Mouse (Mus musculus) hindbrain, embryonic 16.5 days (tissue): ENCODE measurements around the gene Depdc5. TPM values are rescaled to one million over a fixed set of nuclear protein-coding genes. Genes with fewer than 3 reads are reported as not detected.
"Not testable (repeated sequence)": the region's sequence is repeated elsewhere in the genome, so short reads cannot be mapped to it uniquely, and the experiment has no call there.

Source experiments
- ATAC-seq: fragments of 200-750 bp; cut with Nextera tagmentation; 2 replicates; pipeline ENCODE4 v1.8.0; 2017; ENCODE audit warnings: moderate TSS enrichment, moderate library complexity
- H3K27ac ChIP-seq: fragments of 300-500 bp; sonication (generic); 2 replicates; pipeline ENCODE4 v1.5.1; 2014; ENCODE audit warnings: low read depth, mild to moderate bottlenecking, control low read depth, low read length, moderate library complexity
- H3K27me3 ChIP-seq: fragments of 300-500 bp; sonication (generic); replicated peaks from 2 replicates; pipeline ENCODE4 v1.6.1; 2014; ENCODE audit warnings: low read length; ENCODE audit not compliant: control insufficient read depth, insufficient read depth
- H3K36me3 ChIP-seq: fragments of 300-500 bp; sonication (generic); 2 replicates; pipeline ENCODE4 v1.6.1; 2014; ENCODE audit warnings: mild to moderate bottlenecking, low read length, moderate library complexity, mixed read lengths; ENCODE audit not compliant: control insufficient read depth, insufficient read depth
- H3K4me1 ChIP-seq: fragments of 300-500 bp; sonication (generic); 2 replicates; pipeline ENCODE4 v1.6.1; 2014; ENCODE audit warnings: low read depth, low read length; ENCODE audit not compliant: control insufficient read depth, insufficient read depth
- H3K4me2 ChIP-seq: fragments of 300-500 bp; sonication (generic); 2 replicates; pipeline ENCODE4 v1.6.1; 2014; ENCODE audit warnings: mild to moderate bottlenecking, low read length, control low read depth, moderate library complexity
- H3K4me3 ChIP-seq: fragments of 300-500 bp; sonication (generic); 2 replicates; pipeline ENCODE4 v1.5.1; 2014; ENCODE audit warnings: mild to moderate bottlenecking, low read length, control low read depth, moderate library complexity
- H3K9ac ChIP-seq: fragments of 300-500 bp; sonication (generic); 2 replicates; pipeline ENCODE4 v1.6.1; 2014; ENCODE audit warnings: low read depth, mild to moderate bottlenecking, control low read depth, low read length, moderate library complexity
- H3K9me3 ChIP-seq: fragments of 300-500 bp; sonication (generic); 2 replicates; pipeline ENCODE4 v1.6.1; 2014; ENCODE audit warnings: mild to moderate bottlenecking, low read length, moderate library complexity; ENCODE audit not compliant: control insufficient read depth
- WGBS: fragments of 180-500 bp; shearing (Covaris S2); extraction: QIAGEN DNeasy Blood & Tissue Kit; methylation state at CpG from one replicate; pipeline ENCODE4 v1.1.7; 2014; 5-methylcytosine and 5-hydroxymethylcytosine counted together
- polyA plus RNA-seq: library from polyadenylated mRNA; unstranded; fragments of >200 nt; fragmentation: Nextera tagmentation; extraction: Ambion mirVana; gene quantifications from 2 replicates; pipeline ENCODE4 v1.2.1, GENCODE M21; 2015

Depdc5 gene
- polyA plus RNA-seq, 1 experiment from 2014 or later: 21.5 TPM

DNA sequence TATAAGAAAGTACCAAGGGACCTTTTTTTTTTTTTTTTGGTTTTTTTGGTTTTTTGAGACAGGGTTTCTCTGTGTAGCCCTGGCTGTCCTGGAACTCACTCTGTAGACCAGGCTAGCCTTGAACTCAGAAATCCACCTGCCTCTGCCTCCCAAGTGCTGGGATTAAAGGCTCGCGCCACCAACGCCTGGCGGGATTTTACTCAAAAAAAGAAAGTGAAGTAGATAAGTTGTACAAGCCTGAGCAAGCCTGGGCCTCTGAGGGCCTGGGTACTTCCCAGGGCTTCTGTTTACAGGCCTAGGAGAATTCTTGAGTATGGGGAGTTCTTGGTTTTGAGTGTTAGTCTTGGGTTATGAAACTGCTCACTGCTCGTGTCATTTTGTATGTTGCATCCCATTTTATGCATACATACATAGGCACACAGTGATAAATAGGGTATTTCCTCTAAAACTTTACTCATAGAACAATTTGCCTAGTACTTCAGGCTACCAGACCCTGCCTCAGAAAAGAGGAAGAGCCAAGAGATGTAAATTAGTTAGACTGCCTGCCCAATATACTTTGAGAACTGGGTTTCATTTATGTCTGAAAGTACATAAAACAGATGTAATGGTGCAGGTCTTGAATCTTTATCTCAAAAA lies 6.0 kb downstream of the Depdc5 start:
- Histone ChIP-seq H3K36me3 (peaks cover 15% of the 10 kb centered on the region), H3K4me2 (no peak overlapping the region), H3K4me3 (no peak overlapping the region), H3K27ac (no peak overlapping the region), H3K9me3 (no peaks in the 10 kb centered on the region), H3K27me3 (no peaks in the 10 kb centered on the region), H3K4me1 (no peaks in the 10 kb centered on the region), H3K9ac (no peak overlapping the region)
- 94% methylated on average over 5 of the region's 5 CpGs for WGBS
- no peak for ATAC-seq

DNA sequence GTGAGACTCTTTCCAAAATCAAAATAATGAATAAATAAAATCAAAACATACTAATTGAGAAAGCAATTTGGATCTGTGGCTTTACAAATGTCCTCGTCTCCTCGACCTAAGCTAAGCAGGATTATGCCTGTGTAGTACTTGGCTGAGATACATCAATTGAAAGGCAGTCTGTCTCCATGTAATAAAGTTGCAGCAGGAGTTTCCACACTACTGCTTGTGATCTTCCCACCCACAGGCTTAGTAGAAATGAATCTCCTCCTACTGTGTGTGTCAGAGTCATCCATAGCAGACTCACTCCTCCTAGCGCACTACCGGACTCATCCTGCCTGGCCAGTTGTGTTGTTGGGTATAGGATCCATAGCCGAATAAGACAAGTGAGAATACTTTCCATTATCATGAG lies 8.8 kb downstream of the Depdc5 start:
- Histone ChIP-seq H3K9ac (no peak overlapping the region), H3K4me3 (no peak overlapping the region), H3K9me3 (no peaks in the 10 kb centered on the region), H3K4me2 (no peak overlapping the region), H3K4me1 (no peaks in the 10 kb centered on the region), H3K36me3 (peaks cover 18% of the 10 kb centered on the region), H3K27me3 (no peaks in the 10 kb centered on the region), H3K27ac (no peak overlapping the region)
- WGBS: 91% methylated on average over 5 of the region's 5 CpGs
- ATAC-seq: no peak

DNA sequence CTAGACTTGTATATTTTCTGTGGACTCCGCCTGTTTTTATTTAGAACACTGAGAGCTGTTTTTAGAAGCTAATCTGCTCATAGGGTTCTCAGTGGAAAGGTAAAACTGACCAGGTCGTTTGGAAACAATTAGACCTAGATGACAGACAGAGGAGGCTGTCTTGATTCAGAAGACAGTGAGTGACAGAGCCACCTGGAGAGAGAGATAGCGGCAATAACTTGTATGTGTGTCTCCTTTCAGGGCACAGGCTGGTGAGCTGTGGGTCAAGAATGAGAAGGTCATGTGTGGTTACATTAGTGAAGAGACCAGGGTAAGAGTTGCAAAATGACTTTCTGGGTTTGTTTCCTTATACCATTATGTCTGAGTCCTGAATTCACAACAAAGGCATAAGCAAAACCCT lies 23.2 kb downstream of the Depdc5 start:
- no peak overlapping the region for H3K4me3 ChIP-seq
- no peak overlapping the region for H3K4me2 ChIP-seq
- H3K27me3 ChIP-seq: no peaks in the 10 kb centered on the region
- H3K9me3 ChIP-seq: no peaks in the 10 kb centered on the region
- no peak overlapping the region for H3K27ac ChIP-seq
- peaks cover 23% of the 10 kb centered on the region for H3K36me3 ChIP-seq
- H3K9ac ChIP-seq: no peak overlapping the region
- WGBS: 76% methylated on average over 3 of the region's 3 CpGs
- no peak for ATAC-seq
- H3K4me1 ChIP-seq: no peaks in the 10 kb centered on the region

DNA sequence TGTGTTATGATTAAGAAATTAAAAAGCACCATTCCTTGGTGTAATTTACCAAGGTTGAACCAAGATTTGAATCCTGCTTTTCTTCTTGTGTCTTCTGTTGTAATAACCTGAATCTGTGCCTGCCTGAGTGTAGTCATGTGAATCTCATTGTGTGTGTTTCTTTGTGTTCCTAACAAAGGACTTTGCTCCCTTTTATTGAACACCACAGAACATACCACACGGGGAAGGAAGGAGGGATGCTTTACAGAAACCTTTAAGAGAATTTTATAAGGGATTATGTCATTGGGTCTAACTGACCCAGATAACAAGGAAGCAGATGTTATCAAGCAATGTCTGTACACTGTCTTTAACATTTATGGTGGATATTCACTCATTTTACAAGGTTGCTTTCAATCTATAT lies 44.0 kb downstream of the Depdc5 start:
- ATAC-seq: no peak
- no peaks in the 10 kb centered on the region for H3K4me1 ChIP-seq
- 16% methylated on average over 1 of the region's 1 CpGs for WGBS

DNA sequence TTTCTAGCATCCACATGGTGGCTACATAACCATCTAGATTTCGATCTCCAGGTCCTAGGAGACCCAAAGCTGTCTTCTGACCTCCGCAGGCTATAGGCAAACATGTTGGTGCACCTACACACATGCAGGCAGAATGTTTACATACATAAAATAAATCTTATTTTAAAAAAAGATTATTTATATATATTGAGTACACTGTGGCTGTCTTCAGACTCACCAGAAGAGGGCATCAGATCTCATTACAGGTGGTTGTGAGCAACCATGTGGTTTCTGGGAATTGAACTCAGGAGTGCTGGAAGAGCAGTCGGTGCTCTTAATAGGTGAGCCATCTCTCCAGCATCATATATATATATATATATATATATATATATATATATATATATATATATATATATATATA lies 50.6 kb downstream of the Depdc5 start:
- Histone ChIP-seq H3K9me3 (no peaks in the 10 kb centered on the region), H3K9ac (no peak overlapping the region), H3K27ac (no peak overlapping the region), H3K27me3 (no peaks in the 10 kb centered on the region), H3K4me3 (no peak overlapping the region), H3K4me2 (no peak overlapping the region), H3K4me1 (no peaks in the 10 kb centered on the region), H3K36me3 (peaks cover 10% of the 10 kb centered on the region; the same call in 1 of the 2 replicates)
- WGBS: 90% methylated on average over 3 of the region's 3 CpGs
- no peak for ATAC-seq

More for the DNA sequence above, 44.0 kb downstream of the Depdc5 start:
- no peaks in the 10 kb centered on the region for H3K27me3 ChIP-seq
- no peak overlapping the region for H3K4me2 ChIP-seq
- H3K9me3 ChIP-seq: no peaks in the 10 kb centered on the region
- H3K27ac ChIP-seq: no peak overlapping the region
- H3K36me3 ChIP-seq: peaks cover 13% of the 10 kb centered on the region
- H3K9ac ChIP-seq: no peak overlapping the region
- H3K4me3 ChIP-seq: no peak overlapping the region

DNA sequence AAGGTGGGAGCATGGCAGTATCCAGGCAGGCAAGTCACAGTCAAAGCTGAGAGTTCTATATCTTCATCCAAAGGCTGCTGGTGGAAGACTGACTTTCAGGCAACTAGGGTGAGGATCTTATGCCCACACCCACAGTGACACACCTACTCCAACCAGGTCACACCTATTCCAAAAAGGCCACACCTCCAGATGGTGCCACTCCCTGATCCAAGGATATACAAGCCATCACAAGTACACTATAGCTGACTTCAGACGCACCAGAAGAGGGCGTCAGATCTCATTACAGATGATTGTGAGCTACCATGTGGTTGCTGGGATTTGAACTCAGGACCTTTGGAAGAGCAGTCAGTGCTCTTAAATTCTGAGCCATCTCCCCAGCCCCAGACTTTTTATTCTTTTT lies 55.8 kb downstream of the Depdc5 start:
- WGBS: 93% methylated on average over 2 of the region's 2 CpGs
- H3K4me3 ChIP-seq, H3K4me1 ChIP-seq, H3K4me2 ChIP-seq, H3K9ac ChIP-seq, H3K36me3 ChIP-seq, ATAC-seq, H3K27ac ChIP-seq, H3K9me3 ChIP-seq, H3K27me3 ChIP-seq: not testable (repeated sequence)

DNA sequence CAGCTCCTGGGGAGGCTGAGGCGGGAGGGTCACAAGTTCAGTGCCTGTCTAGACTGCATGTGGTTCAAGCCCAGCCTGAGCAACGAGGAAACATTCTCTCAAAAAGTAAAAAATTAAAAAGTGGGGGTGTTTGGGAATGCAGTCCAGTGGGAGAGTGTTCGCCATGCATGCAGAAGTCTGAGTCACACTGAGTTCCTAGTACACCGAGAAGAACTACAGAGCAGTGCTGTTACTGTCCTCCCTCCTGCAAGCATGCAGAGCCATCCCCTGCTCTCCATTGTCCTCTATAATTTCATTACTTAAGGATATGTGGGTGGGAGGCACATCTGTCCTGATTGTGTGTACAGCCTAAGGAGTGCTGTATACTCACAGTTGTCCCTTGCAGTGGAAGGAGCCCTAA lies 59.4 kb downstream of the Depdc5 start:
- H3K9ac ChIP-seq: no peak overlapping the region
- peaks cover 26% of the 10 kb centered on the region for H3K36me3 ChIP-seq
- no peak overlapping the region for H3K27ac ChIP-seq
- 91% methylated on average over 4 of the region's 4 CpGs for WGBS
- no peaks in the 10 kb centered on the region for H3K4me1 ChIP-seq
- no peak overlapping the region for H3K4me2 ChIP-seq
- H3K4me3 ChIP-seq: no peak overlapping the region
- no peaks in the 10 kb centered on the region for H3K27me3 ChIP-seq
- H3K9me3 ChIP-seq: no peaks in the 10 kb centered on the region
- ATAC-seq: no peak

DNA sequence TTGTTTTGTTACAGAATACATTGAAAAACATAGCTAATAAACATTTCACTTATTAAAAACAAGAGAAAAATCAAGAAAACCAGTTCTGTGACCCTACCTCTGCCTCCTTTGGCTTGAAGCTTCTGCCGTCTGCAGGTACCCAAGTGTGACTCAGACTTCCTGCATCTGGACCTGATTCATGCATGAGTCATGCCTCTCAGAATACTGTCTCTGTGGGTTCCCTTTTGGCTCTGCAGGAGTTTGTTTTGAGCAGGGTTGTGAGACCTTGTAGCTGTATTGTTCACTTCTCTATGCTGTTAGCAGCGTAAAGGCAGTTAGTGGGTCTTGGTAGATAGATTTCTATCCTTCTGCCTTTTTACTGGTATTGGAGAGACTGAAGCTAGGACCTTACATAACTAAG lies 67.3 kb downstream of the Depdc5 start:
- 72% methylated on average over 2 of the region's 2 CpGs for WGBS
- Histone ChIP-seq H3K4me2 (no peak overlapping the region), H3K4me3 (no peak overlapping the region), H3K36me3 (peaks cover 29% of the 10 kb centered on the region), H3K27me3 (no peaks in the 10 kb centered on the region), H3K9me3 (no peaks in the 10 kb centered on the region), H3K27ac (no peak overlapping the region), H3K9ac (no peak overlapping the region), H3K4me1 (no peaks in the 10 kb centered on the region)
- no peak for ATAC-seq

DNA sequence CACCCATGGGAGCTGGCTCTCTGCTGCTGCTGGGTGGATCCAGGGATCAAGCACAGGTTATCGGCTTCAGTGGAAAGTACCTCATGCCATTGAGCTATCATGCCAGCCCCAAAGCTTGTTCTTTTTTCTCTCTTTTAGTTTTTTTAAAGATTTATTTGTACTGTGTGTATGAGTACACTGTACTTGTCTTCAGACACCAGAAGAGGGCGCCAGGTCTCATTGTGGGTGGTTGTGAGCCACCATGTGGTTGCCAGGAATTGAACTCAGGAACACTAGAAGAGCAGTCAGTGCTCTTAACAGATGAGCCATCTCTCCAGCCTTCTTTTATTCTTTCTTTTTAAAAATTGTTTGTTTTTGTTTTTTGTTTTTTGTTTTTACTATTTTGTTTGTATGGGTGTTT lies 71.2 kb downstream of the Depdc5 start:
- Histone ChIP-seq H3K27ac (no peak overlapping the region), H3K27me3 (no peaks in the 10 kb centered on the region), H3K4me2 (no peak overlapping the region), H3K9me3 (no peaks in the 10 kb centered on the region), H3K4me1 (no peaks in the 10 kb centered on the region), H3K9ac (no peak overlapping the region), H3K4me3 (no peak overlapping the region), H3K36me3 (peaks cover 24% of the 10 kb centered on the region)
- no peak for ATAC-seq
- 64% methylated on average over 2 of the region's 2 CpGs for WGBS

DNA sequence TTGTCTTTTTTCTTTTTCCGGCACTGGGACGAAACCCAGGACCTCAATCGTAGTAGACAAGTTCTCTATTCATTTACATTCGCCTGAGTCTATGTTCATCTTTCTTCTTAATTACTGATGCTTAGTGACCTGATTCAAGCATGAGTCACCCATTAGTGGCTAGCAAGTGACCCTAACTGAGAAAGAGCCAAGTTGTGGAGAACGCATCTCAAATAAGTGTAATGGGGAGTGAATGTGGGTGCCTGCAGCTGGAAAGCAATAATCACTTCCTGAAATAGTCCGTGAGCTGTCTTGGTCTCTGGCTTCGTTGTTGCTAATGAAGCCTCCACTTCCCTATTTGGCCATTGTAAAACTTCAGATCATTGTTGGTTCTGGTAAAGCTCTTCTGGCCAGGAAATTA lies 77.1 kb downstream of the Depdc5 start:
- Histone ChIP-seq H3K27me3 (no peaks in the 10 kb centered on the region), H3K36me3 (peaks cover 22% of the 10 kb centered on the region), H3K4me3 (no peak overlapping the region), H3K4me2 (no peak overlapping the region), H3K27ac (no peak overlapping the region), H3K9me3 (no peaks in the 10 kb centered on the region), H3K9ac (no peak overlapping the region), H3K4me1 (no peaks in the 10 kb centered on the region)
- WGBS: 85% methylated on average over 7 of the region's 7 CpGs
- ATAC-seq: no peak
